Mouse (Mus musculus): Measurements from ENCODE around the gene Bcor. TPM values are rescaled to one million over a fixed set of nuclear protein-coding genes. Genes with fewer than 3 reads are reported as not detected.

Bcor gene
- total and polyA plus RNA-seq, 3 experiments: 11.2 to 22.4 (median 18.0) TPM

- intact Hi-C loops (cut with DNase I): no loop called here
- no peak for DNase-seq
- TF ChIP-seq EP300 (IDR thresholded peaks at IDR 0.05; ENCODE audit: insufficient read depth, low read depth, low read length): no peak
- Histone ChIP-seq H3K27ac (no peak overlapping the region), H3K4me3 (no peak overlapping the region), H3K79me2 (replicated peaks; ENCODE audit: control insufficient read depth, insufficient read depth, low read length) (no peaks in the 10 kb centered on the region), H3K27me3 (ENCODE audit: control insufficient read depth, insufficient read depth, low read length) (no peaks in the 10 kb centered on the region), H3K9ac (ENCODE audit: low read depth, low read length) (no peak overlapping the region), H3K36me3 (ENCODE audit: control insufficient read depth, insufficient read depth, low read length) (no peaks in the 10 kb centered on the region; the same call in 1 of the 2 replicates), H3K4me1 (ENCODE audit: control insufficient read depth, insufficient read depth, low read length) (no peaks in the 10 kb centered on the region)
- 88% methylated on average over 5 of the region's 5 CpGs for WGBS
Measured at GRCm38 (mm10) chrX:12041453-12041852, 118.7 kb downstream of the Bcor start.

GRCm38 (mm10) chrX:12014726-12015464 lies 145.3 kb downstream of the Bcor start:
- no peak for DNase-seq
- Histone ChIP-seq H3K27me3 (ENCODE audit: control insufficient read depth, insufficient read depth, low read length) (no peaks in the 10 kb centered on the region), H3K27ac (no peak overlapping the region), H3K79me2 (replicated peaks; ENCODE audit: control insufficient read depth, insufficient read depth, low read length) (no peaks in the 10 kb centered on the region), H3K4me1 (ENCODE audit: control insufficient read depth, insufficient read depth, low read length) (no peaks in the 10 kb centered on the region), H3K4me3 (no peak overlapping the region), H3K36me3 (ENCODE audit: control insufficient read depth, insufficient read depth, low read length) (no peaks in the 10 kb centered on the region), H3K9ac (ENCODE audit: low read depth, low read length) (no peak overlapping the region)
- intact Hi-C loops (cut with DNase I): no loop called here
- 58% methylated on average over 15 of the region's 15 CpGs for WGBS
- TF ChIP-seq CTCF (IDR thresholded peaks at IDR 0.05) (no peak), POLR2A (IDR thresholded peaks at IDR 0.05; ENCODE audit: insufficient read depth, low read depth, low read length) (no peak), EP300 (IDR thresholded peaks at IDR 0.05; ENCODE audit: insufficient read depth, low read depth, low read length) (no peak)

- no peak for DNase-seq
- H3K36me3 ChIP-seq (ENCODE audit: control insufficient read depth, insufficient read depth, low read length): no peaks in the 10 kb centered on the region
- 78% methylated on average over 1 of the region's 1 CpGs for WGBS
- TF ChIP-seq POLR2A (IDR thresholded peaks at IDR 0.05; ENCODE audit: insufficient read depth, low read depth, low read length): no peak
- no peak for TF ChIP-seq CTCF (IDR thresholded peaks at IDR 0.05)
- TF ChIP-seq EP300 (IDR thresholded peaks at IDR 0.05; ENCODE audit: insufficient read depth, low read depth, low read length): no peak
- intact Hi-C loops (cut with DNase I): no loop called here
- H3K9ac ChIP-seq (ENCODE audit: low read depth, low read length): no peak overlapping the region
- no peaks in the 10 kb centered on the region for H3K27me3 ChIP-seq (ENCODE audit: control insufficient read depth, insufficient read depth, low read length)
- H3K79me2 ChIP-seq (replicated peaks; ENCODE audit: control insufficient read depth, insufficient read depth, low read length): no peaks in the 10 kb centered on the region
- H3K4me1 ChIP-seq (ENCODE audit: control insufficient read depth, insufficient read depth, low read length): peaks cover 1% of the 10 kb centered on the region; the same call in 1 of the 2 replicates
- H3K27ac ChIP-seq: no peak overlapping the region
- no peak overlapping the region for H3K4me3 ChIP-seq
Measured at GRCm38 (mm10) chrX:12010660-12011059, 149.5 kb downstream of the Bcor start.

GRCm38 (mm10) chrX:12009046-12009445 lies 151.1 kb downstream of the Bcor start:
- H3K9ac ChIP-seq (ENCODE audit: low read depth, low read length): no peak overlapping the region
- H3K36me3 ChIP-seq (ENCODE audit: control insufficient read depth, insufficient read depth, low read length): no peaks in the 10 kb centered on the region
- no peaks in the 10 kb centered on the region for H3K27me3 ChIP-seq (ENCODE audit: control insufficient read depth, insufficient read depth, low read length)
- H3K79me2 ChIP-seq (replicated peaks; ENCODE audit: control insufficient read depth, insufficient read depth, low read length): no peaks in the 10 kb centered on the region
- intact Hi-C loops (cut with DNase I): loop anchor here (5.0 to 10.0 kb wide), 5 partner anchors 52 to 246 kb away; no protein-coding TSS in a partner anchor
- no peak overlapping the region for H3K27ac ChIP-seq
- H3K4me1 ChIP-seq (ENCODE audit: control insufficient read depth, insufficient read depth, low read length): peaks cover 8% of the 10 kb centered on the region
- no peak for DNase-seq
- WGBS: 60% methylated on average over 3 of the region's 3 CpGs
- TF ChIP-seq POLR2A (IDR thresholded peaks at IDR 0.05; ENCODE audit: insufficient read depth, low read depth, low read length) (no peak), CTCF (IDR thresholded peaks at IDR 0.05) (no peak), EP300 (IDR thresholded peaks at IDR 0.05; ENCODE audit: insufficient read depth, low read depth, low read length) (no peak)
- H3K4me3 ChIP-seq: no peak overlapping the region

- 56% methylated on average over 11 of the region's 11 CpGs for WGBS
- Histone ChIP-seq H3K4me3 (no peak overlapping the region), H3K9ac (ENCODE audit: low read depth, low read length) (no peak overlapping the region), H3K79me2 (replicated peaks; ENCODE audit: control insufficient read depth, insufficient read depth, low read length) (no peaks in the 10 kb centered on the region), H3K27ac (no peak overlapping the region), H3K27me3 (ENCODE audit: control insufficient read depth, insufficient read depth, low read length) (no peaks in the 10 kb centered on the region), H3K4me1 (ENCODE audit: control insufficient read depth, insufficient read depth, low read length) (peaks cover 9% of the 10 kb centered on the region), H3K36me3 (ENCODE audit: control insufficient read depth, insufficient read depth, low read length) (no peaks in the 10 kb centered on the region)
- no peak for DNase-seq
- TF ChIP-seq EP300 (IDR thresholded peaks at IDR 0.05; ENCODE audit: insufficient read depth, low read depth, low read length) (no peak), POLR2A (IDR thresholded peaks at IDR 0.05; ENCODE audit: insufficient read depth, low read depth, low read length) (no peak), CTCF (IDR thresholded peaks at IDR 0.05) (no peak)
- intact Hi-C loops (cut with DNase I): loop anchor here (2.0 to 10.0 kb wide), 8 partner anchors 51 to 247 kb away; no protein-coding TSS in a partner anchor
Measured at GRCm38 (mm10) chrX:12007832-12008540, 152.2 kb downstream of the Bcor start.

Measured in heart, adult 2 months (tissue).